In the genomic region with DNA sequence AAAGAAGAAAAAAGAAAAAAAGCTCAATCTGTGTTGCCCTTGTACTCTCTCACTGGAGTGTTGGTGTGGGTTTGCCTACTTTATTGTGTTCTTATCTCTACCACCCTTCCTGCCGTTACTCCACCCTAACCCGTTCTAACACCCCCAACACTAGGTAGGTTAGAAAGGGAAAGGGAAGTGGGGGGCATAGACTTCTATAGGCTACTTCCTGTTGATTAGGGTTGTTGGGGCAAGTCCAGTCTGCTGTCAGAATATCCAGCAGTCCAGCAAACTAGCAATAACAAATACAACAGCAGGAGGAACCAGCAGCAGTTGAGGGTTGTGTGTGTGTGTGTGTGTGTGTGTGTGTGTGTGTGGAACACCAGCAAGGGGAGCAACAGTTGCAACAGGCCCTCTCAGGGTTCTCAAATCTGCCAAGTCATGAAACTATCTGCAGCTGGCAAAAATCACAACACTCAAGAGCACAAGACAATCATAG, we compare ENCODE assay signal across 9 mouse cellular contexts. TPM values are rescaled to one million over a fixed set of nuclear protein-coding genes. Genes with fewer than 3 reads are reported as not detected.
DNase-seq lines count a peak whose midpoint lies in the region; ATAC-seq and TF ChIP-seq lines count a peak whose summit lies in the region.
"Had no signal": no experiment of that assay in that cellular context is flagged by ENCODE, and none has a peak within 500 bp of the region (broad histone marks: within the 10 kb centered on the region; RNA-seq: fewer than 3 reads in every experiment).

No protein-coding gene starts in this region.

- 29% methylated on average over 2 of the region's 2 CpGs for WGBS in heart, embryonic 12.5 days
- 6% methylated on average over 2 of the region's 2 CpGs for WGBS in macrophage (ENCODE audit: missing documents)
- 89% methylated on average over 2 of the region's 2 CpGs for WGBS in hindbrain, embryonic 10.5 days
- WGBS in midbrain, embryonic 13.5 days = 89% methylated on average over 2 of the region's 2 CpGs

- peak; percentile 95 to 96 for TF ChIP-seq EP300 in MEL (IDR thresholded peaks at IDR 0.05; ENCODE audit: low read depth in 1 of 2, low read length in 2 of 2)

- peaks cover 28% of the 10 kb centered on the region for H3K36me3 ChIP-seq in heart, embryonic 12.5 days
- peaks cover 6 to 37% of the 10 kb centered on the region in 2 experiments for H3K36me3 ChIP-seq in MEL (ENCODE audit: control insufficient read depth in 1 of 2, insufficient read depth in 2 of 2, low read length in 2 of 2)
- peaks cover 26% of the 10 kb centered on the region for H3K36me3 ChIP-seq in macrophage (ENCODE audit: inconsistent target)
- peaks cover 40% of the 10 kb centered on the region for H3K36me3 ChIP-seq in hindbrain, embryonic 10.5 days
- H3K36me3 ChIP-seq in midbrain, embryonic 13.5 days = peaks cover 24% of the 10 kb centered on the region

- ATAC-seq in heart, embryonic 12.5 days (ENCODE audit: insufficient number of reproducible peaks, low FRiP score) = peak; percentile 74
- ATAC-seq in midbrain, embryonic 13.5 days = no peak

- no peak overlapping the region for H3K4me3 ChIP-seq in heart, embryonic 12.5 days
- H3K4me3 ChIP-seq in MEL (ENCODE audit: control insufficient read depth in 1 of 2, insufficient read depth in 1 of 2, low read depth in 2 of 2, low read length in 2 of 2) = peak overlapping the region in 1 of 2 experiments; percentile 36; a peak in 1 of 4 replicates
- H3K4me3 ChIP-seq in macrophage (ENCODE audit: inconsistent target) = no peak overlapping the region
- no peak overlapping the region for H3K4me3 ChIP-seq in hindbrain, embryonic 10.5 days
- no peak overlapping the region for H3K4me3 ChIP-seq in midbrain, embryonic 13.5 days (replicated peaks)

- peak overlapping the region; percentile 63 for H3K27ac ChIP-seq in heart, embryonic 12.5 days (ENCODE audit: poor library complexity, severe bottlenecking)
- H3K27ac ChIP-seq in MEL (ENCODE audit: control insufficient read depth, low read depth, low read length) (peak overlapping the region; percentile 74), macrophage (peak overlapping the region; percentile 12; the same call in 1 of the 2 replicates)
- H3K27ac ChIP-seq in hindbrain, embryonic 10.5 days = no peak overlapping the region
- H3K27ac ChIP-seq in midbrain, embryonic 13.5 days = no peak overlapping the region

- TF ChIP-seq POLR2A in MEL (IDR thresholded peaks at IDR 0.05; ENCODE audit: control insufficient read depth in 1 of 2, insufficient read depth in 1 of 2, low read depth in 1 of 2, low read length in 2 of 2, poor library complexity in 1 of 2) = peak in 1 of 2 experiments; percentile 30; a peak in 1 of 4 replicates

- H3K9ac ChIP-seq in heart, embryonic 12.5 days = no peak overlapping the region
- no peak overlapping the region for H3K9ac ChIP-seq in MEL (ENCODE audit: control insufficient read depth, low read depth, low read length, poor library complexity, severe bottlenecking)
- H3K9ac ChIP-seq in midbrain, embryonic 13.5 days (replicated peaks) = no peak overlapping the region

- TF ChIP-seq CTCF in MEL (IDR thresholded peaks at IDR 0.05 in 2 of 3, conservative IDR thresholded peaks at IDR 0.05 in 1 of 3; ENCODE audit: control insufficient read depth in 1 of 3, insufficient read depth in 1 of 3, low read depth in 2 of 3, low read length in 3 of 3, poor library complexity in 1 of 3, severe bottlenecking in 1 of 3) = no peak

- intact Hi-C loops in heart, postnatal 14 days (cut with DNase I) = no loop called here

- DNase-seq in heart, adult 8-10 months (ENCODE audit: low spot score) = no peak
- DNase-seq in MEL (ENCODE audit: low read depth, low spot score) = peak; percentile 93
- peak; percentile 22 to 37 for DNase-seq in heart, postnatal 14 days
- DNase-seq in right cerebral cortex, postnatal 14 days = no peak
- no peak for DNase-seq in hindbrain, embryonic 10.5 days (ENCODE audit: low spot score)
- DNase-seq: kidney, adult 2 months had no signal

- TF ChIP-seq RAD21 in MEL (IDR thresholded peaks at IDR 0.05; ENCODE audit: low read depth, low read length) = no peak

- no peak overlapping the region for H3K4me2 ChIP-seq in heart, embryonic 12.5 days
- H3K4me2 ChIP-seq in midbrain, embryonic 13.5 days (replicated peaks) = no peak overlapping the region

- H3K27me3 ChIP-seq in heart, embryonic 12.5 days (replicated peaks) = no peaks in the 10 kb centered on the region
- H3K27me3 ChIP-seq in MEL (ENCODE audit: control insufficient read depth in 1 of 2, insufficient read depth in 2 of 2, low read length in 2 of 2) = no peaks in the 10 kb centered on the region
- no peaks in the 10 kb centered on the region for H3K27me3 ChIP-seq in hindbrain, embryonic 10.5 days (ENCODE audit: insufficient read depth, poor library complexity, severe bottlenecking)
- H3K27me3 ChIP-seq in midbrain, embryonic 13.5 days = no peaks in the 10 kb centered on the region

- H3K4me1 ChIP-seq in heart, embryonic 12.5 days (replicated peaks) = peaks cover 37% of the 10 kb centered on the region
- H3K4me1 ChIP-seq in MEL (ENCODE audit: control insufficient read depth in 1 of 2, insufficient read depth in 2 of 2, low read length in 2 of 2) = peaks cover 17 to 32% of the 10 kb centered on the region in 2 experiments
- no peaks in the 10 kb centered on the region for H3K4me1 ChIP-seq in hindbrain, embryonic 10.5 days (replicated peaks)
- no peaks in the 10 kb centered on the region for H3K4me1 ChIP-seq in midbrain, embryonic 13.5 days (replicated peaks)

- H3K79me2 ChIP-seq in MEL (ENCODE audit: control insufficient read depth, insufficient read depth, low read length, poor library complexity) = peaks cover 8% of the 10 kb centered on the region; the same call in 1 of the 2 replicates
- H3K79me2 ChIP-seq in macrophage (ENCODE audit: inconsistent target) = peaks cover 63% of the 10 kb centered on the region

- no peaks in the 10 kb centered on the region for H3K9me3 ChIP-seq in heart, embryonic 12.5 days (replicated peaks)
- H3K9me3 ChIP-seq in MEL (replicated peaks; ENCODE audit: insufficient read depth, low read length) = no peaks in the 10 kb centered on the region
- H3K9me3 ChIP-seq in hindbrain, embryonic 10.5 days = no peaks in the 10 kb centered on the region
- no peaks in the 10 kb centered on the region for H3K9me3 ChIP-seq in midbrain, embryonic 13.5 days

TF ChIP-seq in MEL, 35 proteins besides CTCF, POLR2A, EP300 and RAD21 (continues in another document):
- peak; percentile 97 for TF ChIP-seq RCOR1 (IDR thresholded peaks at IDR 0.05; ENCODE audit: low read depth, low read length)
- peak; percentile 63 for TF ChIP-seq TAL1 (IDR thresholded peaks at IDR 0.05; ENCODE audit: low read length)
- TF ChIP-seq GABPA (IDR thresholded peaks at IDR 0.05; ENCODE audit: low read depth, low read length) = no peak
- peak; percentile 83 for TF ChIP-seq ETS1 (IDR thresholded peaks at IDR 0.05; ENCODE audit: low read depth, low read length)
- no peak for TF ChIP-seq UBTF (IDR thresholded peaks at IDR 0.05; ENCODE audit: borderline replicate concordance, insufficient read depth, low read depth, low read length)
- TF ChIP-seq CHD1 (IDR thresholded peaks at IDR 0.05; ENCODE audit: low read depth, low read length) = no peak
- peak; percentile 86; the same call in 1 of the 2 replicates for TF ChIP-seq MAZ (IDR thresholded peaks at IDR 0.05; ENCODE audit: low read depth, low read length)
- TF ChIP-seq ZKSCAN1 (IDR thresholded peaks at IDR 0.05; ENCODE audit: low read depth, low read length) = no peak
- no peak for TF ChIP-seq KAT2A (conservative IDR thresholded peaks at IDR 0.05; ENCODE audit: low read depth, low read length)
- peak; percentile 80 for TF ChIP-seq TCF12 (IDR thresholded peaks at IDR 0.05; ENCODE audit: low read depth, low read length)
- 0 out of 2 replicates have a peak, but pooled peaks have one; percentile 5 for TF ChIP-seq MAFK (IDR thresholded peaks at IDR 0.05; ENCODE audit: borderline replicate concordance, low read depth, low read length)
- no peak for TF ChIP-seq JUND (IDR thresholded peaks at IDR 0.05; ENCODE audit: low read depth, low read length)
- no peak for TF ChIP-seq SMC3 (IDR thresholded peaks at IDR 0.05; ENCODE audit: low read depth, low read length)
- TF ChIP-seq ZC3H11A (IDR thresholded peaks at IDR 0.05; ENCODE audit: low read depth, low read length) = no peak
- TF ChIP-seq SIN3A (IDR thresholded peaks at IDR 0.05; ENCODE audit: low read length) = peak; percentile 85; the same call in 1 of the 2 replicates
- TF ChIP-seq POLR2AphosphoS5 (IDR thresholded peaks at IDR 0.05; ENCODE audit: borderline replicate concordance, low read depth, low read length) = no peak
- peak; percentile 83 for TF ChIP-seq ZNF384 (IDR thresholded peaks at IDR 0.05; ENCODE audit: low read depth, low read length)
- no peak for TF ChIP-seq ZMIZ1 (IDR thresholded peaks at IDR 0.05; ENCODE audit: low read depth, low read length)
- TF ChIP-seq USF2 (IDR thresholded peaks at IDR 0.05; ENCODE audit: borderline replicate concordance in 1 of 2, insufficient read depth in 1 of 2, low read depth in 1 of 2, low read length in 2 of 2) = no peak
- TF ChIP-seq HCFC1 (IDR thresholded peaks at IDR 0.05; ENCODE audit: low read depth, low read length) = peak; percentile 25; the same call in 1 of the 2 replicates
- no peak for TF ChIP-seq USF1 (IDR thresholded peaks at IDR 0.05; ENCODE audit: low read depth, low read length)
- peak; percentile 94 for TF ChIP-seq GATA1 (IDR thresholded peaks at IDR 0.05; ENCODE audit: low read depth, low read length)
- no peak for TF ChIP-seq NRF1 (IDR thresholded peaks at IDR 0.05; ENCODE audit: insufficient read depth, low read depth, low read length, poor library complexity, severe bottlenecking)
- TF ChIP-seq MYC (IDR thresholded peaks at IDR 0.05; ENCODE audit: low read depth, low read length) = peak; percentile 11; the same call in 1 of the 2 replicates

RNA-seq across cellular contexts. Expression of a gene that starts 10.4 kb away (rescaled TPM):
- 79.9 and 81.4 TPM in 2 replicates for polyA plus RNA-seq in heart, embryonic 12.5 days (2016; fragmentation: Nextera tagmentation; extraction: Ambion mirVana)
- 10 to 100 TPM; 20.3 to 25.2 (median 22.8) TPM for total RNA-seq in heart, adult 8-10 months (2022)
- total RNA-seq in MEL (2012; rRNA removed) = 34.7 and 37.9 TPM in 2 replicates
- polyA plus RNA-seq in MEL (2012; ENCODE audit: insufficient read depth in 1 of 2, insufficient read length in 2 of 2, low read depth in 1 of 2, low replicate concordance in 2 of 2, missing spikeins in 1 of 2) = 10 to 100 TPM in 1 of 2 experiments, not detected in 1; 36.1 TPM
- 10 to 100 TPM; 30.9 to 34.3 TPM for total RNA-seq in heart, postnatal 14 days (2021)
- total RNA-seq in macrophage (2018; cell fraction: chromatin; rRNA removed) = 100 to 1,000 TPM in 6 of 26 experiments, 10 to 100 TPM in 20; 45.2 to 176 (median 75.1) TPM
- 10 to 100 TPM; 36.4 to 61.6 (median 48.6) TPM for total RNA-seq in macrophage (2018; cell fraction: cytosol; rRNA removed)
- total RNA-seq in macrophage (2018; cell fraction: nucleus; rRNA removed) = 100 to 1,000 TPM in 1 of 26 experiments, 10 to 100 TPM in 25; 32.3 to 118 (median 49.9) TPM
- polyA plus RNA-seq in macrophage (2018) = 48.2 to 85.8 TPM (median 60.3 TPM) in 3 replicates
- 58.2 and 69.5 TPM in 2 replicates for polyA plus RNA-seq in hindbrain, embryonic 10.5 days (2016; fragmentation: Nextera tagmentation; extraction: Ambion mirVana)
- 78.2 and 81.9 TPM in 2 replicates for polyA plus RNA-seq in midbrain, embryonic 13.5 days (2015; fragmentation: Nextera tagmentation; extraction: Ambion mirVana)

Comparison
In these comparisons a context has a peak if more than half of its experiments do, and no peak if none do; other contexts are left out.
1. DNase-seq: peak in MEL (single experiment) and heart, postnatal 14 days (2 of 2); none in heart, adult 8-10 months (single experiment), right cerebral cortex, postnatal 14 days (single experiment) and hindbrain, embryonic 10.5 days (single experiment).
2. H3K27ac ChIP-seq: peak in heart, embryonic 12.5 days (single experiment), MEL (single experiment) and macrophage (single experiment); none in hindbrain, embryonic 10.5 days (single experiment) and midbrain, embryonic 13.5 days (single experiment).